Mouse (Mus musculus) testis, postnatal 14 days (tissue): ENCODE measurements at regions not wholly inside any gene's neighbourhood (a gene's known extent, or its start where the extent isn't known, plus 50 kb on each side); places are given as distances from the start of the nearest gene placed in this dataset.
A peak's percentile ranks its signal among the peaks of the same experiment; 100 is the strongest.

Experiments
- DNase-seq: peaks from one replicate; pipeline ENCODE4 v3.0.0; 2021; ENCODE audit warnings: low spot score

GRCm38 (mm10) chr15:36855550-36856131 is 151.9 kb downstream of the Zfp706 start:
- DNase-seq, result peak; percentile 22

DNA sequence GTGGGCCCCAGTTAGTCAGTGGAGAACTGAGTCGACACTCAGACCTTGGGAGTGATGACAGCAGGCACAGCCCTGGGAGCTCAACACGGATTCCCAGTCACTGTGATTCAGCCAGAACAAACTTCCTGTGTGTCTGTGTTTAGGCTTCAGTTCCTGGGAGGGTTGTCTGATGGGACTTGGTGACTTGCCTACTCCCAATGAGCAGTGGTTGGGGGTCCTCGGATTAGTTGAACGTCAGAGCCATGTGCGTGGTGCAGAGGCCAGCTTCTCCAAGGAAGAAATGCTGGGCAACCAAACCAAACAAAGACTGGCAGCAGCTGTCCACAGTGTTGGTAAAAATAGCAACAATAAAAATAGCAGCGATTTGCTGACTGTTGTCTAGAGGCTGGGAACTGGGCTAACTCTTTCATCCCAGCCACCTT is 152.7 kb downstream of the Zfp706 start:
- DNase-seq, result no peak

- DNase-seq, result no peak
These were observed 155.2 kb downstream of the Zfp706 start for GRCm38 (mm10) chr15:36852229-36852821.

GRCm38 (mm10) chr15:36848238-36848637 is 159.3 kb downstream of the Zfp706 start:
- DNase-seq, result no peak

- peak; percentile 42 for DNase-seq
These were observed 160.8 kb downstream of the Zfp706 start for GRCm38 (mm10) chr15:36846806-36847205.
